Mouse (Mus musculus): ENCODE results near the gene Ildr1.

Ildr1 gene

DNA sequence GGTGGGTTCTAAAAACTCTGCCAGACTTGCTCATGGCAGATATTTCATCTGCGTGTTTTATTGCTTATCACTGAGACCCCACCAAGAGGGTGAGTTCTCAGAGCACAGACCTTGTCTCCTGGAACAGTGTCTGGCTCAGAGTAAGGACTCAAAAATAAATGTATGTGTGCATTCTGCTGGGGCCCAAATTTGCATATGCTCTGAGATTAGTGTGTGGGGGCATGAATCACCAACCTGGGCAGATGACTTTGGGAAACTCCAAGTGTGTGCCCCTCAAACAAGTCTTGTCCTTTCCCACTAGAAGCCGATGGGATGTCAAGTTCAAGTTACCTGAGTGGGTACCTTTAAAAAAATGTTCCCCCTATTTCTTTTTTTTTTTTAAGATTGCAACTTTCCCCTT lies 6.7 kb downstream of the Ildr1 start:
- DNase-seq (ENCODE audit: low read depth, low spot score), result no peak

GRCm38 (mm10) chr16:36707702-36708423 lies 14.1 kb downstream of the Ildr1 start:
- peak; percentile 95 for DNase-seq (ENCODE audit: low read depth, low spot score)

- DNase-seq (ENCODE audit: low read depth, low spot score), result no peak
These were observed 15.0 kb downstream of the Ildr1 start for GRCm38 (mm10) chr16:36708751-36709150.

- peak; percentile 37 for DNase-seq (ENCODE audit: low read depth, low spot score)
These were observed 15.6 kb downstream of the Ildr1 start for GRCm38 (mm10) chr16:36709405-36709804.

DNA sequence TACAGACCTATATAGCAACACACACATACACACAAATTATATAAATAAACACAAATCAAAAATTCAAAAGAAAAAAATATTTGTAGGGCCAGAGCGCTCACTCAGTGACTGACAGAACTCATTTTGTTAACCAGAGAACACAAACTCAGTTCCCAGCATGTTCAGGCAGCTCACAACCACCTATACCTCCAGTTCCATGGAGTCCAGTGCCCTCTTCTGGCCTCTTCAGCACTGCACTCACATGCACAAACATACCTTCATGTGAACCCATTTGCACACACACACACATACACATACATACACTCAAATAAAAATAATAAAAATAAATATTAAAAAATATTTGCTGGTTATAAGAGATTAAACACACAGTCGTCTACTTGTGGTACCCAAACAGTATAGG lies 17.0 kb downstream of the Ildr1 start:
- DNase-seq (ENCODE audit: low read depth, low spot score), result peak; percentile 83

- no peak for DNase-seq (ENCODE audit: low read depth, low spot score)
These were observed 18.0 kb downstream of the Ildr1 start for GRCm38 (mm10) chr16:36711760-36712159.

DNA sequence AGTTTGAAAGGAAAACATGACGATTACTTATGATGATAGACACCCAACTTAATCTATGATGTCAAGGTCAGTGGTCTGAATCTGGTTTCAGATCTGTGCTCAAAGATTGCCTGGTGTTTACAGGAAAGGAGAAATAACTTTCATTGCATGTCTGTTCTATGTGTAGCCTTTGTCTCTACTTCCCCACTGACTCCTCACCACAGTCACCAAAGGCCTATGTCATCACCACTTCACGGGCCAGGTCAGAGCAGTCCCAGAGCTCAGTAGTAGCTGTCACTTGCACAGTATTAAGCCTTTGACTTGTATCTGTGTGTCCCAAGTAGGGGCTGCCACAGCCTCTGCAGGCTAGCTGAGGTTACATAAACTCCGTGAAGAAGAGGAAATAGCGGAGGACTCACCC lies 23.7 kb downstream of the Ildr1 start:
- no peak for DNase-seq (ENCODE audit: low read depth, low spot score)

- DNase-seq (ENCODE audit: low read depth, low spot score), result no peak
These were observed 24.9 kb downstream of the Ildr1 start for GRCm38 (mm10) chr16:36718637-36719036.

DNA sequence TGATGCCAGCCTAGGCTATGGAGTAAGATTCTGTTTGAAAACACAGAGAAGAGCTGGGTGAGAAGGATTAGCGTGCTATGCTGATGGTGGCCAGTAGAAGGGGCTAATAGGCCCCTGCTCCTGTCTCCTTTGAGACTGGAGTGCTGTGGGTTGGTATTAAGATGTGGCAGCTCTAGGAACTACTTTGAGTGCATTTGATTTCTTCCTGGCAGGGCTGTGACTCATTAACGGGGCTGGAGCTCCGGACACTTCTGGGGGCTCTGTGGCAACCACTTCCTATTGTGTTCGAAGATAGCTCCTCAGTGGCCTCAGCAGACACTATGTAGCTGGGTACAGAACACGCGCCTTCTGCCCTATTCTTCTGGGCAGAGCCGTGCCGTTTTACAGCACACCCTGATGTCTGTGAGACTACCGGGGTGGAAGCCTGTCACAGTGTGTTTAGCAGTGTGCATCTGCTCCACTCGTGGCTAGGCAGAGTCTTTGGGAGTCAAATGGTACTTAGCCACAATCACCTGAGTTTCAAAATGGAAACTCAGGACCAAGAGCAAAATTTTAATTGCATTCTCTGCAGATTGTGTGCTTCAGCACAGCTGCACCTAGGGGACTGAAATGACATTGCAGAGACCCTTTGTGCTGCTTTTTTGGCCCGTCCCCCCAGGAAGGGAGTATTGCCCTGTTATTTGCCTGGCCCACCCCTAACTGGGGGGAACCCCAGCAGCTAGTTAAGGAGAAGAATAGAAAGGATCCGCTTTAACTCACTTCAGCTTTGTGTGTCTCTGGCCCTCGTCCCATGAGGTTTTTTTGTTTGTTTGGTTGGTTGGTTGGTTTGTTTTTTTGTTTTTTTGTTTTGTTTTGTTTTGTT lies 26.6 kb downstream of the Ildr1 start:
- DNase-seq (ENCODE audit: low read depth, low spot score), result peak; percentile 64

GRCm38 (mm10) chr16:36722739-36723138 lies 29.0 kb downstream of the Ildr1 start:
- peak; percentile 32 for DNase-seq (ENCODE audit: low read depth, low spot score)

DNA sequence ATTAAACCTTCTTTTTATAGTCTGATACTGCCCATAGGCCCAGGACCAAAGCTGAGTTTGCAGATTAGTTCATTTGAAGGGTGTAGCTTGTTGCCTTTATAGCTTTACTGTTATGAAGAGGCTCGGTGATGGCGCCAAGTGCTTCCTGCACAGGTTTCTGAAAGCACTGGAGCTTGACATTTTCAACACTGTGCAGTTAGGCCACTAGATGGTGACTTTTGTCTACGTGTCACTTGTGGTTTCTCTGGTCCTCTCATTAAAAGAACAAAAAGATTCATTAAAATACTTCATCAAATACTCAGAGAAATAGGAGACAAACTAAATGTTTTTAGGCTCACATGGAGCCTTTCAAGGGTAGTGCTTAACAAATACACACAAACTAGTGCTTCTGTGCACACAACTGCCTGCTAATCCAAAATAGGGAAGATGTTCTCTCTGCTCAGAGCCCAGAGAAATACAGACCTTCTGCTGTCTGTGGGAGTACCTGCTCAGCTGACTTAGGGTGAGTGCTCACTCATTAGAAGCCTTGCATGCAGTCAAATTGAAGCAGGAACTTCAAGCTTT lies 30.2 kb downstream of the Ildr1 start:
- no peak for DNase-seq (ENCODE audit: low read depth, low spot score)

- DNase-seq (ENCODE audit: low read depth, low spot score), result no peak
These were observed 35.2 kb downstream of the Ildr1 start for GRCm38 (mm10) chr16:36728959-36729358.

GRCm38 (mm10) chr16:36732572-36732971 lies 38.8 kb downstream of the Ildr1 start:
- no peak for DNase-seq (ENCODE audit: low read depth, low spot score)

- DNase-seq (ENCODE audit: low read depth, low spot score), result no peak
These were observed 40.0 kb downstream of the Ildr1 start for GRCm38 (mm10) chr16:36733827-36734226.

GRCm38 (mm10) chr16:36735421-36735820 lies 41.6 kb downstream of the Ildr1 start:
- no peak for DNase-seq (ENCODE audit: low read depth, low spot score)

DNA sequence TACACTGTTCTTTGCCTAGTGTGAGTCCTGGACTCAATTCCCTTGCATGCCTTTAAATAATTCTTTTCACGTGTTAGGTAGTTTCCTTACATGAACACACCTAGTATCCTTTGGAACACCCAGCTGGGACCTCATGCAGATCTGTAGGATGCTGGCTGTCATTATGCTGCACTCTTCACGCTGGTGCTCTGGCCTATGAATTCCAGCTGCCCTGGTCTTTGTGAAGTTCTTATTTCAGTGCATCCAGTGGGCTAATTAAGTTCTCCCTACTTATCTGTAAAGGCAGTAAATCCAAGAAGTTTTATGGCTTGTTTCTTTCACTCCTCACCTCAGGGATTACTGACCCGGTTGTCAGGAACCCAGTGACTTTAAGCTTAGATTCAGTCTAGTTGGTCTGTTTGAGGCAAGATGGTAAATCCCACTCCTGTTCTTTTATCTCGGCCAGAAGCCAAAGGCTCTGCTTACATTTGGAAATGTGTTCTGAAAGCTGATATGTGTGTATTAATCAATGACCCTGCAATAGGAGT lies 45.7 kb downstream of the Ildr1 start:
- no peak for DNase-seq (ENCODE audit: low read depth, low spot score)

- DNase-seq (ENCODE audit: low read depth, low spot score), result no peak
These were observed 49.8 kb downstream of the Ildr1 start for GRCm38 (mm10) chr16:36743580-36743979.

GRCm38 (mm10) chr16:36747068-36747467 lies 53.3 kb downstream of the Ildr1 start:
- peak; percentile 89 for DNase-seq (ENCODE audit: low read depth, low spot score)

- DNase-seq (ENCODE audit: low read depth, low spot score), result no peak
These were observed 54.0 kb downstream of the Ildr1 start for GRCm38 (mm10) chr16:36747767-36748166.

GRCm38 (mm10) chr16:36751979-36752378 lies 58.2 kb downstream of the Ildr1 start:
- DNase-seq (ENCODE audit: low read depth, low spot score), result no peak

DNA sequence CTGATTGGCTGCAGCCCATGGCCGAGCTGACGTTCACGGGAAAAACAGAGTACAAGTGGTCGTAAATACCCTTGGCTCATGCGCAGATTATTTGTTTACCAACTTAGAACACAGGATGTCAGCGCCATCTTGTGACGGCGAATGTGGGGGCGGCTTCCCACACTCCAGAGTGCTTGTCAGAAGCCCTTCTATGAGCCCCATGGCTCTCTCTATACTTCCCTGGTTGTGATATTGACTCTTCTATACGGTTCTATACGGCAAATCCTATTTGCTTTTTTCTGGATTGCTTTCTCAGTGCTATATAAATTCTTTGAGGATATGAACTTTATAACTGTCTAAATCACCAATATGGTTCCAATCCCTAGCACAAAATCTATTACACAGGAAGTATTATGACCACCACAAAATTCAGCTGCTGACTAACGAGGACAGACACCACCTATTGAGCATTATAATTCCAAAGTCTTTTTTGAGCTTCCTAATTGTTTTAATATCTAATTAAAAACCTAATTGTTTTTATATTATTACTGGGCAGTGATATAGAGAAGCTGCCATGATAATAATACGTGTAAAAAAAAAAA lies 76.5 kb downstream of the Ildr1 start:
- DNase-seq (ENCODE audit: low read depth, low spot score), result peak; percentile 35

- DNase-seq (ENCODE audit: low read depth, low spot score), result no peak
These were observed 77.1 kb downstream of the Ildr1 start for GRCm38 (mm10) chr16:36770830-36771229.

Data from ZHBTc4 (cell line).